Mouse (Mus musculus) lung, adult 2 months (tissue): Measurements from ENCODE around the gene Rhbdd1.

Experiments used
- CTCF ChIP-seq: fragments of 200-500 bp; IDR thresholded peaks from 2 replicates; pipeline ENCODE4 v1.5.1; 2011; ENCODE audit warnings: mild to moderate bottlenecking, low read length, control low read depth; ENCODE audit not compliant: insufficient read depth
- POLR2A ChIP-seq: fragments of 200-500 bp; IDR thresholded peaks from 2 replicates; pipeline ENCODE4 v1.6.1; 2011; ENCODE audit warnings: low read depth, mild to moderate bottlenecking, control low read depth, low read length, borderline replicate concordance; ENCODE audit errors: extremely low read depth

- TF ChIP-seq CTCF (no peak), POLR2A (no peak)
Observed at GRCm38 (mm10) chr1:82454031-82454430, 137.8 kb downstream of the Rhbdd1 start.
